Mouse (Mus musculus): ENCODE data around the gene Fgd6. TPM values are rescaled to one million over a fixed set of nuclear protein-coding genes. Genes with fewer than 3 reads are reported as not detected.

Gene Fgd6
- polyA plus RNA-seq, 2 experiments from 2014 or later: 1.1 to 1.2 TPM

DNA sequence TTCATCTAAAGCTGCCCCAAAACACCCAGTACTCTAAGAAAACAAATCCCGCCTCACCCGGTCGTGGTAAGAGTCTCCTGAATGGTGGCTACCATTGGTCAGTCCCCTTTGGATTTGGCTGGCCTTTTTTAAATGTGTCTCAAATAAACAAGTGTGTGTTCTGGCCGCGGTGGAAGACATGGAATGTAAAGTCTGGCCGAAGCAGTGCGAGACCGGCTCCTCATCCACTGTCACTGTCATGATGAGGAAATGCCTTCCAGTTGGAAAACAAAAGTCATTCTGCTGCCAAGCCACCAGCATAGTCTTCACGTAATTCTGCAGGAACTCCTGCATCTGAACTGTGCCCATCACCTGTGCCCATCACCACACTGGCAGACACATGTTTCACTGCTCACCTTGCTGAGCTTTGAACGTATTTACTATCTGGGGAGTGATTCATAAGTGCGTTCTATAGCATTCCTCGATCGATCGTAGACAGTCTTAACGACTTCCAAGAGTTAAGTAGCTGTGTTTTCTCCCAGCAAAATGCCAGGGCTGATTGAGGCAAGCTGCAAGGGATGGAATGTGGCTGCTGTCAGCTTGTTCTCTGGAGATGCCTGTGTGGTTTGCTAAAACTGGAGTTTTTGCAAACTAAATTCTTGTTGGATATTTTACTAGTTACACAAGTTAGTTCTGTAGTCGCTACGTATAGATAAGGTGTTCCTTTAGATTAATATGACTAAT is 60.1 kb downstream of the Fgd6 start:
- ATAC-seq: no peak

DNA sequence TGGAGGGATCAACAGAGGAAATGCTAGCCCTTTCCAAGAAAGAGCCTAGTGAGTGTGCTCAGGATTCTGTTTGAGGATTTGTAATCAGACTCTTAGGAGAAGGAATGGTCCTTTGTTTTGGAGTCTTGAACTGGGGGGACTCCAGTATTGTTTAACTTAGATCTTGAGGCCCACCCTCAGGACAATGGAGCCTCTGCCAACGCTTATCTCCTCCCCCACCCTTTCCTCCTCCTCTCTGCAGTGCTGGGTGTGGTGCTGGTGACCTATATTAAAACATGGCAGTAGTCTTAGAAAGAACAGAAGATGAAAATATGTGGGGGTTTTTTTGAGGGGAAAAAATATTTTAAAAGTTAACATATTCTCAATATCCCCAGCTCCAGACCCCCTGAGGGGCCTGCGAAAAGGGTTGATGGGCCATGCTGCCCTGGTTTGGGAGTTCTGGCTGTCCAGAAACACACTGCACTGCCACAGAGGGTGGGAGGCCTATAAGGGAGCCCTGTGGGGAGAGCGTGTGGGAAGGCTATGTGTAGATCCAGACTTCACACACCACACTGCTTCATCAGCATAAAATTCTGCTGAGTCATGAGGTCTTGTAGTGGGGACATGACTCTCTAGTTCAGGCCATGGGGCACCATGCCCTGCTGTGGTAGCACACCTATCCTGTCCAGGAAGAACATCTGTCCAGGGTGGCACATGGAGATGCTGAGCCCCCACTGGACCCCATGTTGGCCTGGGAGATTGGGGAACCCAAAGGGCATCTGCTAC is 61.5 kb downstream of the Fgd6 start:
- no peak for ATAC-seq

DNA sequence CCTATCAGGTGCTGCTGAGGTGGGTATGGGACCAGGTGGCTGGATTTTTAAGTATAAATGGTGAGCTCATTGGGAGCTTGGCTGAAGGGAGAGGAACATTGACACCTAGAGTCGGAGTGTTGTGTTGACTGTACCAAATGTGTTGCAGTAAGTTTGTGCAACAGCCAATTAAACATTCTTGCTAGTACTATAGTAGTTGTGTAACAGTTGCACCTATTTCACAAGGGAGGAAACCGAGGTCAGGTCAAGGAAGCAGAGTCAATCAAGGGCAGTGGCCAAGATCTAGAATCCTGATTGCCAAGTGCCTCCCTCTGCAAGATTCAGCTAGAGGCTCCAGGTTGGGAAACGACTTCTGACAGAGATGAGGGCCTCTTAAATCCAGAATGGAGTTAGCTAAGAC is 62.3 kb downstream of the Fgd6 start:
- no peak for ATAC-seq

DNA sequence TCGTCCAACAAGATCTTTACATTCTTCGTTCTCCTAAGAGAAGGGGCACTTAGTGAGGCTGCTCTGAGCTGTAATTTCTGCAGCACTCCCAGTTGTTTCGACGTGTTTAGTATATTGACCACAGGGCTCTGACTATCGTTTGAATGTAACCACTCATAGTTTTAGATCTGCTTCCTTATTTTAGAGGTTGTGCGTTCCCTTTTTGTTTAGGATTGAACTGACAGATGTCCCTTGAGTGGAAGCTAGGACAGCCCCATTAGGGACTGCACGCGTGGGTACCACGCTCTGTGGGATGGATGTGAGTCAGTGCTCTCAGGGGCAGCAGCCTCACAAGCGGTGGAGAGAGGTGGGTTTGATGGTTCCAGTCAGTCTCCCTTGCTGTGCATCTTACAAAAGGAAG is 69.7 kb downstream of the Fgd6 start:
- ATAC-seq: no peak

DNA sequence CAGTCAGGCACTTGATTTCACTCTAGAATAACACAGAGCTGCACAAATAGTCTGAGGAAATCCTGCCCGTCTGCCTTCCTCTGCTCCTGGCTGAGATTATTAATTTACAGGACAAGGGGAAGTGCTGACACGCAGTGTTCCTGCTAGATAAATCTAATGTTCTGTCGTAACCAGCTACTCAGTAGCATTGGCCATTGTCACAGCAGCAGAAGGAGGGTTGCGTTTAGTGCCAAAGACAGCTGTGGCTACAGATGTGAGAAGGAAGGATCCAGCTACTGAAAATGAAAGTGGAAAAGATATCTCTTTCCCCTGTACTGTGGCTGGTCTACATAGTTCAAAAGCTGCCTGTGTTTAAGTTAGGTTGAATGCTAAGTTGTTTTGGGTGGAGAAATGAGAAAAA is 71.4 kb downstream of the Fgd6 start:
- ATAC-seq: no peak

DNA sequence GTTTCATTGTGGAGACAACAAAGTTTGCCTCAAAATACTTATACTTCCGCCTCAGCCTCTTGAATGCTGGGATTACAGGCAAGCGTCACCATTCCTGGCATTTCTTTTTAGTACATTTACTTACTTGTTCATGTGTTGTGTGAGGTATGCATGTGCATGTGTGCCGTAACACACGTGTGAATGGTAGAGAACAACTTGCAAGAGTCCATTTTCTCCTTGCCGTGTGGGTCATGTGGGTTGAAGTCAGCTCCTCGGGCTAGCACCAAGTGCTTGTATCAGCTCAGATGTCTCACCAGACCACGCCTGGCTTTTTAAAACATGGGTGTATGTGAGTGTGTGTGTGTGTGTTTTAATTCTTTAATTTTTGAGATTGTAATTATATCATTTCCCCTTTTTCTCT is 71.8 kb downstream of the Fgd6 start:
- ATAC-seq: no peak

DNA sequence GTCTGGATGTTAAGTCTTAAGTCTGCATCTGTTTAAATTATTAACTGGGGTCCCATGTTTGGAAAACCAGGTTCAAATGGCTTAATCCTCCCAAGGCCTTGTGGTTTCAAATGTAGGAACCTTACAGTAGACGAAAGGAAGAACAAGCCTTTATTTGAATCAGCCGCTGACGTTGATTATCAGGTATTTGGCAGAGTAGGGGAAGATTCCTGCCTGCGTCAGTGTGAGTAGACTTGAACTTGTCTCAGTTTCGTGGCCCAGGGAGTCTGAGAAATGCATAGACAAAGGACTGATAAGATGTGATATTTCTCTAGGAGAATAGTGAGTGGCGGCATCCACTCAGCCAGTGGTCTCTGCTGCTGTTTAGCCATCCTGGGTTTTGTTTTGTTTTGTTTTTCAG is 73.0 kb downstream of the Fgd6 start:
- ATAC-seq: no peak

DNA sequence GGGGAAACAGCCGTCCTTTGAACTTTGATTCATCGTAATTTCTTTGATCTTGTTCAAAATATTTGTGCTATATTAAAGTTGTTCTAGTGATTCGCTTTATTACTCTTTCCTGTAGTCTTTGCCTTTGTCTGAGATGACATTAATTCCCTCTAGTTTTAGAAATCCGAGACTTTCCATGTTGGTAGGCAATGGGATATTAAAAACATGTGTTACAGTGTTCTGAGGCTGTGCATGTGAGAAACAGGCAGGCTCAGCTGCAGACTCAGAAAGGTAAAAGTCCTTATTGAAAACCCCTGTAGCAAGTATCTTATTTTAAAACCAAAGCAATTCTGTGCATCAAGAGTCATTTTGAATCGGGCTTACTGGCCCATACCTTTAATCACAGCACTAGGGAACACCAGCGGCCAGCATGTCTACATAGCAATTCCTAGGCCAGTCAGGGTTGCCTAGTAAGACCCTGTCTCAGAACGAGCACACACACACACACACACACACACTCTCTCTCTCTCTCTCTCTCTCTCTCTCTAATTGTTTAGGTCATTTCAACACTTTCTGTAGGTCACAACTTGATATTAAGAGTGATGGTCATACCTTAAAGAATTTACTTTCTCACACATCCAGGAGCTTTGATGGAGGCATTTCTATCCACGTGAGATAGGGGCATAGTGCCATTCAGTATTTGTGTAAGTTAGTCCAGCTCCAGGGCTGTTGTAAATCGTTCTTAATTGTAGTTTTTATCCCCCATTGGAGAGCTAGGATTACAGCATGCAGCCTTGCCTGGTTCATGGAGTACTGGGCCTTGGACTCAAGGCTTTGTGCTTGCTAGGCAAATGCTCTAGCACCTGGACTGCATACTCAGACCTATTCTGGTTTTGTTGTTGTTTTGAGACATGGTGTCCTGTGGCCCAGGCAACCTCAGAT is 75.3 kb downstream of the Fgd6 start:
- no peak for ATAC-seq

DNA sequence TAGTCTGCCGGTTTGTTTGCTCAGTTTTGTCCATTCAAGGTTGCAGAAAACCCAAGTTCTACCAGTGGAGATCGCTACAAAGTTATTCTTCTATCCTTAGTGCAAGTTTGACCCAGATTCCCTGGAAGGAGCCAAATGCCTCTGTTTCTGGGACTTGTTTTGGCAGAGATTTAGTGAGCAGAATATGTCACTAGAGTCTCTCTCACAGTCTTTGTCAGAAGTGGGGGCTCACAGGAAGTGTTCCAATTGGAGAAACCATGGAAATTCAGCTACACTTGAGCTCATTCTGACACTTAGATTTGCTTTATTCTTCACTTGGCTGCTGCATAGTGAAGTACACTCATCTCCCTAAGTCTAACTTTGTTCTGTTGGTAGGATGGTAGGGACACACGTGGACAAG is 76.4 kb downstream of the Fgd6 start:
- ATAC-seq: no peak

DNA sequence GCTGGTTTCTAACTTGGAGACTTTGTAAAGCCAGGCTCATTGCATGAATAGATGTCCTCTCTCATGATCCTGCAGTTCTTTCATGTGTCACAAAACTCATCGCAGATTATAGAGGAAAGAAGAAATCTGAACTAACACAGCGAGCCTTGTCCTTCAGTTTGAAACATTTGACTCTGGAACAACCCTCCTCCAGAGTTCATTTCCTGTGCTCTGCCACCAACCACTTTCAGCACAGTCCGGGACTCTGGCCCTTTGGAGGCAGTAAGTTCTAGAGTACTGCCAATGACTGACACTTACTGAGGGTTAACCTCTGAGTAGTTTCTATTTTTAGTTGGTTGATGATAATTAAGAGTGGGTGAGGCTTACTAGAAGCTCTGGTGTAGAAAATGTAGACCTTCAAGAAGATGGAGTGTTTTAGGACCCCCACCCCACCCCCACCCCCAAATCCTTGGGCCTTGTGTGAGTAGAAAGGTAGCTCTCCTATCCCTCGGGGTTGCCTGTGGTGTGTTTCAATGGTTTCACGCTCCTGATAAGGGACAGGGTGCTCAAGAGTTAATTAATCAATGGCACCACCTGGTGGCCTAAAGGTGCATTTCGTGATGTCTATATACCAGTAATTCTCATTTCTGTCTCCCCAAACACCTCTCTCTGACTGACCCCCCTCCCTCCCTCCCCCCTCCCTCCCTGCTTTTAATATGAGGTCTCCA is 80.2 kb downstream of the Fgd6 start:
- peak; percentile 97 for ATAC-seq

DNA sequence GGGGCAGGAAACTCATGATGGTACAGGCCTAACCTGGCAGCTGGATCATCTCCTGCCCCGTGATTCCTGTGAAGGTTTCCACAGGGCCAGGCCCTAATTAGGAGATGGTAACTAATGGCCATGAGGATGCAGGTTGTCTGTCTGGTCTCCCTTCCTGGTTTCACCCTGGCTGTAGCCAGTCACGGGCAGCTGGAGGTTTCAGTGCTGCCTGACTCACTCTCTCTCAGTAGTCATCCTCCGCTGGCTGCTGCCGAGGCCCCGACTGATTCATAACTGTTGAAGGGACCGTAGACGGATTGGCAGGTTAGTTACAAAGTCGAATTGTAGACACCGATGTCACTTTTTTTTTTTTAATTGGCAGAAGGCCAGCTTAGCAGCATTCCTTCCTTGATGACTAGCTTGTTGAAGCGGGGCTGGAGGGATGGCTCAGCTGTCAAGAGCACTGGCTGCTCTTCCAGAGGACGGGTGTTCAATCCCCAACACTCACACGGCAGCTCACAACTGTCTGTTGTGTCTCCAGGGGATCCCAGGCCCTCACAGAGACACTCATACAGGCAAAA is 81.1 kb downstream of the Fgd6 start:
- no peak for ATAC-seq

DNA sequence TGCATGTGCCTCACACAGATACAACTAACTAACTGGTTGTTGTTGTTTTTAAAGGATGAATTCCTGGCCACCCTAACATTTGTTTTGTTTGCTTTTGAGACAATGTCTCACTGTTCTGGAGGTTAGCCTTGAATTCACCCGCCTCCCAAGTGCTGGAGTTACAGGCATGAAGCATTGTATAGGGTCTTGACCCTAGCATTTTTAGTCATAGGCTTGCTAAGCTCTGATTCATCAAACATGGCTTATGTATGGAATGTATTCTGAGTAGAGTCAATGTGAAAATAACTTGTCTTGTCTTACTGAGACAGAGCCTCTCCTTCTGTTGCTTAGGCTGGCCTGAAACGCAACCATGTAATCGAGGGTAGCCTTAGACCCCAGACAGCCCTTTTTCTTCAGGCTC is 82.1 kb downstream of the Fgd6 start:
- ATAC-seq: no peak

DNA sequence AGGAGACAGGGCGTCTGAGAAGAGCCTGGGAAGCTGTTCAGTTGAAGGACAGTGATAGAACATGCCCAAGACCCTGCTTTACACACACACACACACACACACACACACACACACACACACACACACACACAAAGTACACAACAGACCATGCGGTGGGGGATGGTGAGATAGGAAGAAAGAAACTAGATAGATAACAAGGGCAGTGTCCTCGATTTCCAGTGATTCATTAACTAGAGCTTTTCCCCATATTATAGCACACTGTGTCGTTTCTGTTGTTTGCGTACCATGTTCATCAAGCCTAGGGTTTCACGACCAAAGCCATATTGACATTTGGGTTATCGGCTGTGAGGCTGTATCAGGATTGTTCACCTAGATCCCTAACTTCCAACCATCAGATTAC is 83.2 kb downstream of the Fgd6 start:
- no peak for ATAC-seq

DNA sequence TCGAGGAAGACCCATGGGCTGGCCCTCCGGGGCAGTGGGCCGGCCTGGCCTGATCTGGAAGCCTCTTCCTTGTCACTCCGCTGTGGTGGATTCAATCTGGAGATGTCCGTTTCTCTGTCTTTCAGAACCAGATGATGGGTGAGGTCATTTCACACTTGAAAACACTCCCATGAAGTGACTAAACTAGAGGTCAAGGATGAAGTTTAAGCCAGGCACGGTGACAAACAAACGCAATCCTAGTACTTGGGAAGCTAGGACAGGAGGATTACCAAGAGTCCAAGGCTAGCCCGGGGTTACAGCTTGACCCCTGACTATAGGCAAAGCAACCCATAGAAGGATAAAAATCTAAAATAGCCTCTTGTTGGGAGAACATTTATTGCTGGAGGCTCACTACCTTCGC is 84.9 kb downstream of the Fgd6 start:
- ATAC-seq: no peak

DNA sequence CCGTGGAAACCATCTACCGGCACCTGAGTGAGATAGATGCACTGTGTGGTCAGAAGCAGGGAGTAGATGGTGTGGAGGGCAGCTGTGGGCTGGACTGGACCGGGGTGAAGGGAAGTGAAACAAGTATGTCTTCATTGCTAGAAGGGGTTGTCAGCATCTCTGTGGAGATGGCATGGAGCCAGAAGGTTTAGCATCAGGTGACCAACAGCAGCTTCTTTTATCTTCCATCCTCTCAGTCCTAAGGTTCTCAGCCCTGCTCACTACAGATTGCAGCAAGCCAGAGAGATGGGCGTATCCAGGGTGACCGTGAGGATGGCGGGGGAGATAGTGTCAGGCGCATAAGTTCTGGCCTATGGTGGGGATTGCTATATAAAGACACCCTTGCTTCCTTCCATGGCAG is 86.8 kb downstream of the Fgd6 start:
- ATAC-seq: no peak

DNA sequence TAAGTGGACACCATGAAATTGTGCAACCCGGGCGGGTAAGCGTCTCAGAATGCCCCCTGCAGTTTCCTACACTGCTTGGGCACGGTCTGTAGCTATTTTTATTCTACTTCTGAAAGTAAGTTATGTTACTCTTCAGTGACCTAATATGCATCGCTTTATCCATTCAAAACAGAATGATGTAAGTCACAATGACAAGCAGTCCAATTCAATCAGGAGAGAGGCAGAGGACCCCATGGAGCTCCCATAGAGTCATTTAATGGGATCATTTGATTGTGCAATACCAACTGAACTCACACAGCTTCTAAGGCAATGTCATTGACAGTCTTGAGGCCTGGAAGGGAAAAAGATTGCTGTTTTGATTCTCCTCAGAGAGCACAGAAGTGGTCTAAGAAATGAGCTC is 87.8 kb downstream of the Fgd6 start:
- no peak for ATAC-seq

DNA sequence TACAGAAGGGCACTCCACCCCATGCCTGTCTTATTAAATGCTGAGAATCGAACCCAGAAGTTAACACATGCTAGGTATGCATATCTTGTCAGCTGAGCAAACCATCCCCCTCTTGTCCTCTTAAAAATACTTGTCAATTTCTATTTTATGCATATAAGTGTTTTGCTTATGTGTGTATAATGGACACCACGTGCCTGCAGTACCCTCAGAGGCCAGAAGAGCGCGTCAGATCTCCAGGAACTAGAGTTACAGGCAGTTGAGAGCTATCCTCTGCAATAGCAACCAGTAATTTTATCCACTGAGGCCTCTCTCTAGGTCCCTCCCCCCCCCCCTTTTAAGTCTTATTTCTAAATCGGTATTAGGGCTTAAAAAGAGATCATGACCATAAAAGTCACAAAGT is 88.6 kb downstream of the Fgd6 start:
- ATAC-seq: no peak

DNA sequence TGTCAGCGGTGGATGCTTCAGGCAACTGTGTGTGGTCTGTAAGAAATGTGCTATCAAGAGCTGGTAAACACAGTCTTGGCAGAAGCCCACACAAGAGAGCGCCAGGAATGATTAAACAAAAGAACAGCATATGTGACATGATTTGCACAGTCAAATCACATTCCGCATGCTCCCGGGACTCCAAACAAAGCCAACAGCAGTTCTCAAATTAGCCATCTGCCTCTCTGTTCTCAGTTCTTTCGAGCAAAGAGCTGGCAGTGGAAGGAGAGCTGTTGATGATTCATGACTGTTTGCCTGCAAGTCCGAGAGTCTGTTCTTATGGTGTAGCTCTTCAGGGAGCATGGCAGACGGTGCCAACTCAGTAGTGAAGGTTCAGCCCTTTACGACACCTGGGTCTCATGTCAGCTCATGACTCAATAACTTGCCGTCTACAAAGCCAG is 93.9 kb downstream of the Fgd6 start:
- ATAC-seq: no peak

DNA sequence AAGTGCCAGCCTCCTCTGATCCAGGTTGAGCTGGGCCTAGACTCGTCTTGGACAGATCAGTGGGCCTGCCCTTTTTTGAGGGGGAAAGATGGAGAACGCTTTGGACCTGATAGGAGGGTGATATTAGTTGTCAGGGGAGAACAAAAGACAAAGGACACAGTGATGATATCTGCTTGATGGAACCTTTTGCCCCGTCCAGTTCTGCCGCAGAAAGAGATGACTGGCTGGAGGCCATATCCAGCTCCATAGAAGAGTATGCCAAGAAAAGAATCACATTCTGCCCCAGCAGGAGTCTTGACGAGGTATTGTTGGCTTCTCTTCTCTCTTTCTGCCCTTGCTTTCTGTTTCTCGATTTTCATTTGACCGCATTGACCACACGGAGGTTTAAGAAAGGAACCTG is 97.3 kb downstream of the Fgd6 start:
- ATAC-seq: no peak

DNA sequence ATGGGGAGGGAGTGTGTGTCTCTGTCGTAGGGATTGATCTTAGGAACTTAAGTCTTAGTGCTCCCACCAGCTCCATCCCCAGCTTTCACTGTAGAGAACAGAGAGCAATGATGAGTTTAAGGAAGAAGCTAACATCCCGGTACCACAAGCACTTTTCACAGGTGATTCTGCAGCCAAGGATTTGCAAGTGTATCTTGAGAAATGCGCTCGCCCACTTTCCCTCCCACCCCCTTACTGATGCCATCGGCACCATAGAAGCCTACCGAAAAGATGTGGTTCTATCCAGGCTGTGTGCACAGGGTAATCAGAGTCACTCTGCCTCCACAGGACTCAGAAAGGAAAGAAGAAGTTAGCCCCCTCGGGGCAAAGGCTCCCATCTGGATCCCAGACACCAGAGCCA is 97.9 kb downstream of the Fgd6 start:
- no peak for ATAC-seq

DNA sequence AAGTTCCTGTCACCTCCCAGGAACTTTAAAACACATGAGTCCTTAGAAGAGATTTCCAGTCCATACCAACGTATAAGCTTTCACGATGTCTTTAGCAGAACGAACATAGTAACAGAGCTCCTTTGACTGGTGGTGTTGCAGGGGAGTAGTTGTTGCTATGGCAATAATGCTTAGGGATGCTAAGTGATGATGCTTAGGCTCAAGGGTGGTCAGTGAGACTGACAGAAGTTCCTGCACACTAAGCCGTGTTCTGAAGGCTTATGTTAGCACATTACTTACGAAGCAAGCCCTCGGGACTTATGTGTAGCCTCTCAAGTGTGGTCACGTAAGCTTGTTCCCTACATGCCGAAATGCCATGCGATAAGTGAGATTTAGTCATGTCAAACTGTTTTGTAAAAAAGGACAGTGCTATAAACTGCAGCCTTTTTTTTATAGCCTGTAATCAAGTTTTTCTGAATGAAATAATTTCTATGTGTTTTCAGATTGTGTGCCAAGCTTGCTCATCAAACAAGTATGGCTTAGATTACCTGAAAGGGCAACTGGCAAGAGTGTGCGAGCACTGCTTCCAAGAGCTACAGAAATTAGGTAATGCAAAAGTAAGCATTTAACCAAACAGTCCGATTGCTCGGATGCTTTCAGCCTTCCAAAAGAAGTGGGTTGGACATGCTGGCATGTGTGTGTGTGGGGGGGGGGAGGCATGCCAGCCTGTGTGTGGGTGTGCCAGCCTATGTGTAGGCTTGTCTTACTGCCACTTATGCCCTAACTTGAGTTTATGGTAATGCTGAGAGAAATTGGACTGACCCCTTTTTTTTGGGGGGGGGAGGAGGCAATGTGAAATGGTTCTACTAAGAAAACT is 99.0 kb downstream of the Fgd6 start:
- no peak for ATAC-seq

Measured in activated CD4-positive, CD25-positive, alpha-beta regulatory T cell, adult 4 months (primary cell).